Mouse (Mus musculus): ENCODE measurements at regions not wholly inside any gene's neighbourhood (a gene's known extent, or its start where the extent isn't known, plus 50 kb on each side); places are given as distances from the start of the nearest gene placed in this dataset.

DNA sequence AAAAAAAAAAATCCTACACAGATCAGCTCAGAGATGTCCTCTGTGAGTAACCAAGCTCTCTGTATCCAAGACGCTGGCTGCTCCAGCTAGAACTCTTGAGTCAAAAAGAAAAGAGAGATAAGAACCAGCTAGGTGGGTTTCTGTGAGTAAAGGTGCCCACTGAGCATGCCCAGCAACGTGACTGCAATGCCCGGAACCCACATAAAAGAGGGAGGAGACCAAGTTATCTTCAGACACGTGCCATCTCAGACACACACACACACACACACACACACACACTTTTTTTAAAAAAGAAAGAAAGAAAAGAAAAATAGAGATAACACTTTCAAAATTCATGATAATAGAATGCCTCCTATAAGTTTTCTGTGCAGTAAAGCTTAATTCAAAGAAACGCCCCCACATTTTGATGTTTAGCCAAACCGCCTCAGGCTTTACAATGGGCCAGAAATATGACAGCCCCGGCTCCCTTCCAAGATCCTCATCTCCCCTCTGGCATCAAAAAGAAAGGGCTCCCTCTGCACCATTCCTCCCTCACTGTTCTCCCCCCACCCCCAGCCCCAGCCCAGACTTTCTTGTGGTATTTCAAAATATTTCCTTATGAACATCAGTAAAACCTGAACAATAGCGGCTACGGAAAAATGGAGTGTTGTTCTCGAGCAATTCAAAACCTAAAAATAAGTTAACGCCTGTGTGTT, 124.8 kb downstream of the Sp3 start:
- Histone ChIP-seq H3K36me3 (no peaks in the 10 kb centered on the region), H3K4me1 (peaks cover 11% of the 10 kb centered on the region), H3K9ac (no peak overlapping the region), H3K27me3 (no peaks in the 10 kb centered on the region), H3K9me3 (no peaks in the 10 kb centered on the region), H3K27ac (no peak overlapping the region), H3K4me2 (0 out of 2 replicates have a peak overlapping the region, but pooled peaks have one; percentile 16), H3K4me3 (no peak overlapping the region)
- WGBS: 51% methylated on average over 11 of the region's 11 CpGs
- ATAC-seq (ENCODE audit: borderline replicate concordance, extremely low read depth, low FRiP score, low TSS enrichment): peak; percentile 78

DNA sequence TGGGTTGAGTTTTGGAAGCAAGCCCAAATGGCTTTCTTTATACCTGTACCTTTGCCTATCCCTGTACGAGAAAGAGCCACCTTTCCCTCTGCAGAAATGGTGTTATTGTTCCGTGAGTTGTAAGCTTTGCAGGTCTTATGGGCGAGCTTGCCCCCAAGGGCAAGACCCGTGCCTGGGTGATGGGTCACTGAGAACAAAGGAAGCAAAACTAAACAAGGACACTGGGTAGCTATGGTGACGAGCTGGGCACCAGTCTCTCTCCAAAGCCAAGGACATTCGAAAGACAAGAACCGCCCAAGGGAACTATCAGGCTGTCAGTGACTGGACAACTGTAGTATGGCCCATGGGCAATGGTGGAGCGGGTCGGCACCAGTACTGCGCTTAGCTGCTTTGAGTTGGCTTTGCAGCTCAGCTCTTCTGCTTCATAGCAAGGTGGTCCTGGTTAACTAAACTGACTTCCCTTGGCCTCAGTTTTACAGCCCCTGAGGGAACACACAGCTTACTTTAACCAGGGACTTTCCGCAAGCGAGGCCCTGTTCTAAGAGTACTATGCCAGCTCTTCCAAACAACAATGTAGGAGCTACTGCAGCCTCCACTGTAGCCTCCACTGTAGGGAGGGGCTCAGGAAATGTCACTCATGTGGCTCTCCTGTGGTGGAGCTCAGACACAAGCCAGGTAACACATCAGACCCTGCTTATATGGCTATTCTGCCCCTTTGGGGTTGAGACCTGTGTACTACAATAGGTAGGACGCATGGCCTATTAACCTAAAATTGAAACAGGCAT, 124.1 kb downstream of the Sp3 start:
- H3K27me3 ChIP-seq: no peaks in the 10 kb centered on the region
- no peak overlapping the region for H3K4me2 ChIP-seq
- H3K9me3 ChIP-seq: no peaks in the 10 kb centered on the region
- peaks cover 11% of the 10 kb centered on the region for H3K4me1 ChIP-seq
- no peak overlapping the region; the same call in 1 of the 2 replicates for H3K27ac ChIP-seq
- no peaks in the 10 kb centered on the region for H3K36me3 ChIP-seq
- no peak overlapping the region for H3K9ac ChIP-seq
- no peak; the same call in 1 of the 2 replicates for ATAC-seq (ENCODE audit: borderline replicate concordance, extremely low read depth, low FRiP score, low TSS enrichment)
- WGBS: 77% methylated on average over 13 of the region's 13 CpGs
- H3K4me3 ChIP-seq: no peak overlapping the region

GRCm38 (mm10) chr2:72857377-72857776, 122.9 kb downstream of the Sp3 start:
- 90% methylated on average over 5 of the region's 5 CpGs for WGBS
- Histone ChIP-seq H3K36me3 (no peaks in the 10 kb centered on the region), H3K9me3 (no peaks in the 10 kb centered on the region), H3K27me3 (no peaks in the 10 kb centered on the region), H3K4me3 (no peak overlapping the region), H3K27ac (no peak overlapping the region), H3K4me1 (peaks cover 11% of the 10 kb centered on the region), H3K4me2 (no peak overlapping the region), H3K9ac (no peak overlapping the region)
- ATAC-seq (ENCODE audit: borderline replicate concordance, extremely low read depth, low FRiP score, low TSS enrichment): no peak

GRCm38 (mm10) chr2:72865462-72866365, 114.5 kb downstream of the Sp3 start:
- WGBS: 62% methylated on average over 19 of the region's 19 CpGs
- no peaks in the 10 kb centered on the region for H3K4me1 ChIP-seq
- H3K4me3 ChIP-seq: no peak overlapping the region
- no peak overlapping the region for H3K4me2 ChIP-seq
- no peaks in the 10 kb centered on the region for H3K9me3 ChIP-seq
- no peak overlapping the region for H3K9ac ChIP-seq
- H3K27me3 ChIP-seq: no peaks in the 10 kb centered on the region
- H3K27ac ChIP-seq: no peak overlapping the region
- H3K36me3 ChIP-seq: no peaks in the 10 kb centered on the region
- ATAC-seq (ENCODE audit: borderline replicate concordance, extremely low read depth, low FRiP score, low TSS enrichment): no peak

DNA sequence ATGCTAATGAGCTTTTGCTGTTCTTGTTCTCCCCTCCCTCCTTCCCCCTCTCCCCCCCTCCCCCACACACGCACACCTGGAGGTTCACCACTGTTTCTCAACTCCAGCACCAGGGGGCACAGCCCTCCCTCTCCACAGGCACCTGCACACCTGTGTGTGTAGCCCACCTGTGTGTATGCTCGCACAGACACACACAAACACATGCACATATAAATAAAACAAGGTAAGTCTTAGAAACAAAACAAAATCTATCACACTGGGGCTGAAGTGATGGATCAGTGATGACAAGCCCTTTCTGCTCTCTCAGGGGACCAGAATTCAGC, 113.9 kb downstream of the Sp3 start:
- WGBS: 70% methylated on average over 2 of the region's 2 CpGs
- no peak overlapping the region for H3K9ac ChIP-seq
- H3K4me1 ChIP-seq: no peaks in the 10 kb centered on the region
- H3K36me3 ChIP-seq: no peaks in the 10 kb centered on the region
- H3K27ac ChIP-seq: no peak overlapping the region
- H3K4me2 ChIP-seq: no peak overlapping the region
- no peak for ATAC-seq (ENCODE audit: borderline replicate concordance, extremely low read depth, low FRiP score, low TSS enrichment)
- H3K27me3 ChIP-seq: no peaks in the 10 kb centered on the region
- no peak overlapping the region for H3K4me3 ChIP-seq
- no peaks in the 10 kb centered on the region for H3K9me3 ChIP-seq

- H3K9me3 ChIP-seq: no peaks in the 10 kb centered on the region
- H3K4me1 ChIP-seq: no peaks in the 10 kb centered on the region
- 91% methylated on average over 3 of the region's 3 CpGs for WGBS
- no peak overlapping the region for H3K9ac ChIP-seq
- no peak overlapping the region for H3K4me2 ChIP-seq
- no peak overlapping the region for H3K27ac ChIP-seq
- H3K36me3 ChIP-seq: no peaks in the 10 kb centered on the region
- ATAC-seq (ENCODE audit: borderline replicate concordance, extremely low read depth, low FRiP score, low TSS enrichment): no peak
- H3K4me3 ChIP-seq: no peak overlapping the region
- H3K27me3 ChIP-seq: no peaks in the 10 kb centered on the region
These were observed 112.1 kb downstream of the Sp3 start for GRCm38 (mm10) chr2:72868173-72868572.

DNA sequence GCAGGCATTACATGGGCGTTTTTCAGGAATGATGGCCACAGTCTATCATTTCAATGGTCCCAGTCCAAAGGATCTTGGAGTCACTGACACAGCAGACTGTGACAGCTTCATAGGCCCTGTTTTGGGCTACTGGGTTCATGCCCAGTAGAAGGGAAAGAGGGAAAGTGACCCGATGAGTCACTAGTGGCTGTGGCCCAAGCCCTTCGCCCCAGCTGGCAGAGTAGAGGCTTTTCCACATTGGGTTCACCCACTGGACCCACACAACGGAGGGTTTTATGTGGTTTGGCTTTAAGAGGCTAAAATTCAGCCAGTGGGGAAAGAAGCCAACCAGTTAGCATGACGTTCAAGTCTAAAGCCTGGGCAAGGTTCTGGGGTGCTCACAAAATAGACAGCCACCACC, 108.4 kb downstream of the Sp3 start:
- H3K36me3 ChIP-seq: no peaks in the 10 kb centered on the region
- ATAC-seq (ENCODE audit: borderline replicate concordance, extremely low read depth, low FRiP score, low TSS enrichment): no peak
- H3K9me3 ChIP-seq: no peaks in the 10 kb centered on the region
- H3K27ac ChIP-seq: no peak overlapping the region
- 82% methylated on average over 5 of the region's 5 CpGs for WGBS
- H3K4me2 ChIP-seq: no peak overlapping the region
- H3K4me3 ChIP-seq: no peak overlapping the region
- H3K27me3 ChIP-seq: no peaks in the 10 kb centered on the region
- H3K9ac ChIP-seq: no peak overlapping the region
- no peaks in the 10 kb centered on the region for H3K4me1 ChIP-seq

GRCm38 (mm10) chr2:72873948-72874347, 106.3 kb downstream of the Sp3 start:
- Histone ChIP-seq H3K36me3 (no peaks in the 10 kb centered on the region), H3K4me1 (no peaks in the 10 kb centered on the region), H3K9ac (no peak overlapping the region), H3K27me3 (no peaks in the 10 kb centered on the region), H3K4me3 (no peak overlapping the region), H3K9me3 (no peaks in the 10 kb centered on the region), H3K27ac (no peak overlapping the region), H3K4me2 (no peak overlapping the region)
- no peak for ATAC-seq (ENCODE audit: borderline replicate concordance, extremely low read depth, low FRiP score, low TSS enrichment)
- 77% methylated on average over 10 of the region's 10 CpGs for WGBS

DNA sequence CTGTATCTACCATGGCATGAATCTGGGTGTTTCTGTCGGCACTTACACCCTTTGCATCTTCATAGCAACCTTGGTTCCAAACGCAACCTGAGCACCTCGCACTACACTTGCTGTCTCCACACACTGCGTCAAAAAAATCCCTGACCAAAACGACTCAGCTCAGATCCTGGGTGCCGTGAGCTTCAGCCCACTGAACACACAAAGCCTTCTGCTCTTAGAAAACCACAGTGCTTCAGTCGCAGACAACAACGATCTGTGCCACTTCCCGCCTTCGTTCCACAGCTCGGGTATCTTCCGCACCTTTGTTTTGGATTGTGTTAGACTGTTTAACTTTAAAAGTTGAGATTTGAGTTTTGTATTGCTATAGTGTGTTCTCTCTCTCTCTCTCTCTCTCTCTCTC, 105.7 kb downstream of the Sp3 start:
- 77% methylated on average over 12 of the region's 12 CpGs for WGBS
- Histone ChIP-seq H3K36me3 (no peaks in the 10 kb centered on the region), H3K9me3 (no peaks in the 10 kb centered on the region), H3K27ac (no peak overlapping the region), H3K27me3 (no peaks in the 10 kb centered on the region), H3K4me2 (no peak overlapping the region), H3K9ac (no peak overlapping the region), H3K4me1 (no peaks in the 10 kb centered on the region), H3K4me3 (no peak overlapping the region)
- no peak for ATAC-seq (ENCODE audit: borderline replicate concordance, extremely low read depth, low FRiP score, low TSS enrichment)

- H3K27me3 ChIP-seq: no peaks in the 10 kb centered on the region
- H3K4me3 ChIP-seq: no peak overlapping the region
- WGBS: 66% methylated on average over 2 of the region's 2 CpGs
- no peak for ATAC-seq (ENCODE audit: borderline replicate concordance, extremely low read depth, low FRiP score, low TSS enrichment)
- H3K27ac ChIP-seq: no peak overlapping the region
- H3K4me1 ChIP-seq: no peaks in the 10 kb centered on the region
- no peaks in the 10 kb centered on the region for H3K9me3 ChIP-seq
- no peaks in the 10 kb centered on the region for H3K36me3 ChIP-seq
- H3K4me2 ChIP-seq: no peak overlapping the region
- no peak overlapping the region for H3K9ac ChIP-seq
These were observed 104.6 kb downstream of the Sp3 start for GRCm38 (mm10) chr2:72875677-72876076.

DNA sequence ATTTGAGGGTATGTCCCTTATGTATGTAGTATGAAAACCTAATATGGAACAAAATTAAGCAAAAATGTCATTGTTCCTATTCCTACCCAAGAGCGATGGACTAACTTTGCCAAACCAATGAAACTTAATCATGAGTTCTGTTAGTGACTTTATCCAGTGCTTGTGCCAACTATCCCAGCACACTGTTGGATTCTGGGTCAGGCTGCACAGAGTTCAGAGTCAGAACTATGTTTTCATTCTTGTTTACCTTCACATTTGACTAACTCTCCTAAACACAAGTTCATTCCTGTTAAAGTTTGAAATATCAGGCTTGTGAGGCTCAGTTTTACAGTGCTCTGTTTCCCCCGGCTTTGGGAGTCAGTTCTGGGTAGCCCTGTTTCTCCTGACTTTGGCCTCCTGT, 100.2 kb downstream of the Sp3 start:
- ATAC-seq (ENCODE audit: borderline replicate concordance, extremely low read depth, low FRiP score, low TSS enrichment): no peak
- no peak overlapping the region for H3K9ac ChIP-seq
- H3K4me1 ChIP-seq: no peaks in the 10 kb centered on the region
- no peaks in the 10 kb centered on the region for H3K27me3 ChIP-seq
- no peak overlapping the region for H3K4me2 ChIP-seq
- WGBS: 83% methylated on average over 2 of the region's 2 CpGs
- no peak overlapping the region for H3K4me3 ChIP-seq
- H3K27ac ChIP-seq: no peak overlapping the region
- no peaks in the 10 kb centered on the region for H3K36me3 ChIP-seq
- no peaks in the 10 kb centered on the region for H3K9me3 ChIP-seq

DNA sequence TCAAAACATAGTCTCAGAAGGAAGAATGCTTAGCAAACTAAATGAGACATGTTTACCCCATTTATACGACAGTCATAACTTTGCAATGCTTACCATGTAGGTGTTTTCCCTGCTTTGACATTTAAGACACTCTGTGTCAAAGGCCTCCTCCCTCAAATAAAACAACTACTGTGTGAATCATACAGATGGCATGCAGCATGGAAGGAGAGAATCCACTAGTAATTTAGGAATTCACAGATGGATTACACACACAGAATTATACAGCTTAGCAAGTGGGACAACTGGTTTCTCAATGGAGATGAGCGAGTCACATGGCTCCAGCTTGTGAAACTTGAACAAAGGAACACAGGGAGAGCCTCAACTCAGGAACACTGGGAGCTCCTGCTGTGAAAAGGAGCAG, 98.7 kb downstream of the Sp3 start:
- H3K4me2 ChIP-seq: no peak overlapping the region
- no peak overlapping the region for H3K9ac ChIP-seq
- H3K27me3 ChIP-seq: no peaks in the 10 kb centered on the region
- H3K4me1 ChIP-seq: no peaks in the 10 kb centered on the region
- H3K4me3 ChIP-seq: no peak overlapping the region
- H3K27ac ChIP-seq: no peak overlapping the region
- 86% methylated on average over 2 of the region's 2 CpGs for WGBS
- H3K36me3 ChIP-seq: no peaks in the 10 kb centered on the region
- no peaks in the 10 kb centered on the region for H3K9me3 ChIP-seq
- no peak for ATAC-seq (ENCODE audit: borderline replicate concordance, extremely low read depth, low FRiP score, low TSS enrichment)
